Mouse (Mus musculus) thymus, adult 2 months (tissue): Measurements from ENCODE around the gene Topaz1.

Source experiments
- CTCF ChIP-seq: fragments of 200-500 bp; IDR thresholded peaks from 2 replicates; pipeline ENCODE4 v1.5.1; 2012; ENCODE audit warnings: mild to moderate bottlenecking, control low read depth, low read length, moderate library complexity, borderline replicate concordance; ENCODE audit not compliant: control insufficient read depth, poor library complexity, insufficient read depth; ENCODE audit errors: extremely low read depth
- POLR2A ChIP-seq: fragments of 200-500 bp; IDR thresholded peaks from 2 replicates; pipeline ENCODE4 v1.6.1; 2012; ENCODE audit warnings: mild to moderate bottlenecking, low read length, control low read depth, moderate library complexity; ENCODE audit not compliant: control insufficient read depth, poor library complexity, insufficient read depth; ENCODE audit errors: extremely low read depth

DNA sequence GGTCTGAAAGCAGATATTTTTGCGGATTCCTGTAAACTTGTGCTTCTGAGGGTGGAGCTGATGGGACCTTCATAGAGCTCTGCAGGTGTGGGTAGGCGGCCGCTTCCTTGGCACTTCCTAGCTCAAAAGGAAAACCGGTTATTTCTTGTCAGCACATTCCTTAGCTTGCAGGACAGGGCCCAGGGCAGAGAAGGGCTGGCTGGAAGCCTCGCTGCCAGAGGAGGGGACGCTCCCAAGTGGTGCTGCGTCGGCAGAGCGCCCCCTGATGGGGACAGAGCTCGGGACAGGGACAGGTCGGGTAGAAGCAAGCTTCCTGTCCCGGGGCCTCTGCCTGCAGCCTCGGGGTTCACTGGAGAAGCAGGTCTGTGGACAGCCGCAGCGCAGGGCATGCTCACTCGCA is 90.5 kb downstream of the Topaz1 start:
- TF ChIP-seq CTCF, result no peak
- no peak for TF ChIP-seq POLR2A
